Mouse (Mus musculus) retina, postnatal 7 days (tissue): ENCODE data around the gene Zfpm1.

Source experiments
- DNase-seq: peaks from one replicate; pipeline ENCODE4 v3.0.0-alpha.2; 2012; ENCODE audit warnings: low read depth, low spot score

Gene Zfpm1

DNA sequence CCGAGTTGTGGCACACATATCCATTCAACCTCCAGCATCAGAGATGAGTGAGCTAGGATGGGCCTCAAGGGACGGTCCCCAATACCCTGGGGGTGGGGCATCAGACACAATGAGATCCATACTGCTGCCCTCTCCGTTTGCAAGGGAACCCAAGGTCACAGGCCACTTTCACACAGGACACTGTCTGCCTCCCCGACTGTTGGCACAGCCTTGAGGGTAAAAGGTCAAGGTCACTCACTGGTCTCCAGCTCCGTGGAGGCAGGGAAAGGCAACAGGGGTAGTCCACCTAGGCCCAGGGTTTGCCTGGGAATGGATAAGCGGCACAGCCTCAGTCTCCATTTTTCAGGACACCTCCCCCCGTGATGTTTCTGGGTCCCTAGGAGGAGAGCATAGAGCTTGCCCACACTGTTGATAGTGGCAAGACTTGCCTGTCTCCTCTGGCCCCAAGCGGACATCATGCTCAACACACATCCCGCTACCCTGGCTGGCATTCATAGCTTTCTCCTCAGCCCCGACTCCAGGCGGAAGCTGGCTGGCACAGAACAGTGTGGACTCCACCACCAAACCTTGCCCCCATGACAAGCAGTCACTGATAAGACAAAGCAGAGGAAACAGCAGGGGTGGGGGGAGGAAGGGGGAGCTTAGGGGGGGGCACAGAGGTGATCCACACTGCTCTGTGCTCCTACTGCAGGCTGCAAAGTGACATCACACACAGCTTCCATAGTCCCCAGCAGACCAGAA is 7.1 kb upstream of the Zfpm1 start:
- DNase-seq = no peak

DNA sequence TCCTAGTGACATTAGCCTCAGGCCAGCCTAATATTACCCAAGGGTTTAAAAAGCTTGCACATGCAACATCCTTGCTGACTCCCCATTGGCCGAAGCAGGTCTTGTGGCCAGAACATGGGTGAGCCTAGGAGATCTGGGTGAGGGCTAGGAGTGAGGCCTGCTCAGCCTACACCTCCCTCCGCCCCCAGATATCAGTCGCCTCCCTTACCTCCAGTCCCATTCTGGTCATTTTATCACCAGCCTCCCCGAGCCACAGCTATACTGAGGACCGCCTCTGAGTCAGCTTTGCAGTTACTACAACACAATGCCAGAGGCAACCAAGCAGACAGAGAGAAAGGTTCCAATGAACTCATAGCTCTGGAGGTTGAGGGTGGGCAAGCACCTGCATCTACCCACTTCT is 5.6 kb upstream of the Zfpm1 start:
- DNase-seq = no peak

DNA sequence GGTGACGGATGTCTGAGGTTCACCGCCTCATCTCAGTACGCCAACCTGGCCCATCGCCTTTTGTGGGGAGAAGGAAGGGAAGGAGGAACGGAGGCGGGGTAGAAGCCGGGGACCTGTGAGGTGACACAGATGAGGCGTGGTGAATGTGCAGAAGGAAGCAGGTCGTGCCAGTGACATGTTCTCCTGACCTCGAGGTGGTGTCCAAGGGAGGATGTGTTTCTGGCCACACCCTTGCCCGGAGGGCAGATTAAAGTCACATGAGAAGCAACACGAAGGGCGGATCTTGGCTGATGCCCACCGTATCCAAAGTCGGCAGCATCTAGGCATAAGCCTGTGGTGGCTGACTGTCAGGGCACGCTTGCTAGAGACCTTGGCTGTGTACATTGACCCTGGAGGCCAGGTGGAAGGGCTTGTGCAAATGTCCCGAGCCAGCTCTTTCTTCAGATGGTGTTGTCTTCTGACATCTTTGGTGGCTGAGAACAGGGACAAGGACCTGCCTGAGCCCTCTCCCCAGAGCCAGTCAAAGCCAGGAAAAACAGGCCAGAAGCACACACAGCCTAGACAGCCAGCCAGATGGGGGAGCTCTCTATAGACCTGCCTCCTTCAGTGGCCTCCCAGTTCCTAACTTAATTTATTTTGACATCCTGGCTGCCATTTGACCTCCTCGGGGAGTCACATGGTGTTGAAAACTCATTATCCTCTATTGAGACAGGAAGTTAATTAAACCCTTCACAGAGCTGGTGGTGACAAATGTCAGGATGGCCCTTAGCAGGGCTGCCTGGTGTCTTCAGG is 4.5 kb upstream of the Zfpm1 start:
- no peak for DNase-seq

DNA sequence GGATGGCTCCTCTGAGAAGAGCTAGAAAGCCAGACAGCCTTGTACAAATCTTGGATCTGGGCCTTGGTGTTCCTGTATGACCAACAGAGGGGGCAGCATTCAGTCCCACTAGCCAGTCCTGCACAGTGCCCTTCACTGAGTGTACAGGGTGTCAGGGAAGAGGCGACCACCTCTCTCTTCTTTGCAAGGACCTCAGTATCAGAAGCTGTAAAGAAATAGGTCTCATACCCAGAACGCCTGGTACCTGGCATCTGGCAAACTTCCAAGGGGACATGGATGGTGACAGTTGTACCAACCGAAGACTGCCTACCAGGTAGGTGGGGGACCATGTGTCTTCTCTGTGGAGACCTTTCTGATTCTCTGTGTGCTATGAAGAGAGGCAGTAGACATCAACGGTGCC is 1.8 kb upstream of the Zfpm1 start:
- no peak for DNase-seq

DNA sequence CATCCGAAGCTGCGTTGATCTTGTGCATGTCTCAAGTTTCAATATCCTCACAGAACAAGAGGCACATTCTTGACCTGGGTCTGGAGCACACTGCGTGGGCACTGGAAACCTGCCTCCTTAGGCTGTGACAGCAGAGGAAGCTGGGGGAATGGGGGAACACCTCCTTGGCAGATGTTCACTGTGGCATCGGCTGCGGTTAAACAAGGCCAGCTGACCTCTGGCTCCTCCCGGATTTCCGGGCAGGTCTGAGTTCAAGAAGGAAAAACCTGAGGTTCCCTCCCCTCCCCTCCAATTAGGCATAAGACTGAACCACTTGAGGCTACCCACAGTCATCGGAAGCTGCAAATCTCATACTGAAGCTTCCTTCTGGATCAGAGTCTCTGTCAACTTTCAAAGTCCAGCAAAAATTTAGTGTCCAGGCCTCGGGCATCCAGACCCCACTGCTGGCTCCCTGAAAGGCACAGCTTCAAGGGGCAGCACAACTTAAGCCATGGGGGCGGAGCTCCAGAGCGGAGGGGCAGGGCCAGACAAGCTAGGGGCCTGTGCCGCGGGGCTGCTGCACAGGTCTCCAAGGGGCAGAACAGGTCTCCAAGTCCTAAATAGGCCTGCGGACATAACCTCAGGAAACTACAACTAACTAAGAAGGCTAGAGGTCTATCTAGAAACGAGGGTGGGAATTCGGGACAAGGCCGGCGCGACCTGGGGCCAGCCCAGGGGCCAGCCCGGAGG is 1.2 kb upstream of the Zfpm1 start:
- DNase-seq = no peak

DNA sequence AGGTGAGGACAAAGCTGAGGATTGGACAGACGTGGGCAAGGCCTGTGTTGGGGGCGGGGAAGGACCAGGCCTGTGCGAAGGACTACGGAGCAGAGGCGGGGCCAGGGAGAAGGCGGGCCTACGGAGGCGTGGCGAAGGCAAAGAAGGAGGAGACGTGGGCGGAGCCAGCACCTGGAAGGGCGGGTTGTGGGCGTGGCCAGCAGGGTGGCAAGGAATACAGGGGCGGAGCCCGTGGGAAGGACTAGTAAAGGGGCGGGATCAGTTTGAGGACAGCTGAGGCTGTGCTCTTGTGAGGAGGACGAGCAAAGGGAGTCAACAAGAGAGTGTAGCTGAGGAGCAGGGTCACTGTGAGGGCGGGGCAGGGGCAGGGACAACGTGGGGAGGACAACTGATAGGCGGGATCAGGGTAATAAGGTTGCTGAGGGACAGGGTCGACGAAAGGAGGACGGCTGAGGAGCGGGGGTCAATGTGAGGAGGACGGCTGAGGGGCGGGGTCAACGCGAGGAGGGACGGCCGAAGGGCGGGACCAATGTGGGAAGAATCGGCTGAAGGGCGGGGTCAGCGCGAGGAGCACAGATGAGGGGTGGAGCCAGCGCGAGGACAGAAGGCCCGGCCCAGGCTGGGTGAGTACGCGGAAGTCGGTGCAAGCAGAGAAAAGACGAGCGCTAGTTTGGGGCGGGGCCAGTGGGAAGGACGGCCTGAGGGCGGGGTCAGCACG is 465 bp upstream of the Zfpm1 start:
- peak; percentile 94 for DNase-seq

DNA sequence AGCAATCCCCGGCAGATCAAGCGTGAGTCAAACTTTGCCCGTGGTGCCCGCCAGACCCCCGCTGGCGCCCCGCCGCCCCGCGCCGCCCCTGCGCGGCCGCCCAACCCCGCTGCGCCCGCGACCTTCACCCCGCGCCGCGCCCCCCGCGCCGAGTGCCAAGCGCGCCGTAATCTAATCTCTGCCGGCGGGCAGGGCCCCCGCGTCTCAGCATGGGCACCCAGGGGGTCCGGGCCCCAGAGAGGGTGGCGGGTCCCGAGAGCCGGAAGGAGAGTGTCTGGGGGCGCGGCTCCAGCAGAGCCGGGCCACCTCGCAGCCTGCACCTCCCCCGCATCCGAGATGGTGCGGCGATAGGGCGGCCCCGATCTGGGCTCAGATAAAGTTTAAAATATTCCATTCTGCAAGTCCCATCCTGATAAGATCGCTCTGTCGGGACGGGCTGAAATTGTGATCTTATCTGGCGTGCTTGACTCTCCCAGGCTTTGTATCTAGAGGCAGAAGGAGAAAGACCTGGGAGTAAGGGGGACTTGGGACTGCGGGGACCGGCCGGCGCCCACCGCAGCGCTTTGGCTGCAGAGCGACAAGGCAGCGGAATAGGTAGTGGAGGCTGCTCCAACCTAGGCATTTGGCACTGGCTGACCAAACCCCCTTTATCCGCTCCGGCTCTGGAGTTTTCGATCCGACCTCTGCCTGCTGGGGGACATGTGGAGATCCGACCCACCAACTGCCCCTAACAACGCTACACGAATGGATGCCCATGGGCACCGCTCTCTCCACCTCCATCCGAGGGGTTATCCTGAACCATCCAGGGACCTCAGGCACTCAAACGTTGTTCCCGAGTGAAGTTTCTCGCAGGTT is 787 bp downstream of the Zfpm1 start:
- DNase-seq = no peak

DNA sequence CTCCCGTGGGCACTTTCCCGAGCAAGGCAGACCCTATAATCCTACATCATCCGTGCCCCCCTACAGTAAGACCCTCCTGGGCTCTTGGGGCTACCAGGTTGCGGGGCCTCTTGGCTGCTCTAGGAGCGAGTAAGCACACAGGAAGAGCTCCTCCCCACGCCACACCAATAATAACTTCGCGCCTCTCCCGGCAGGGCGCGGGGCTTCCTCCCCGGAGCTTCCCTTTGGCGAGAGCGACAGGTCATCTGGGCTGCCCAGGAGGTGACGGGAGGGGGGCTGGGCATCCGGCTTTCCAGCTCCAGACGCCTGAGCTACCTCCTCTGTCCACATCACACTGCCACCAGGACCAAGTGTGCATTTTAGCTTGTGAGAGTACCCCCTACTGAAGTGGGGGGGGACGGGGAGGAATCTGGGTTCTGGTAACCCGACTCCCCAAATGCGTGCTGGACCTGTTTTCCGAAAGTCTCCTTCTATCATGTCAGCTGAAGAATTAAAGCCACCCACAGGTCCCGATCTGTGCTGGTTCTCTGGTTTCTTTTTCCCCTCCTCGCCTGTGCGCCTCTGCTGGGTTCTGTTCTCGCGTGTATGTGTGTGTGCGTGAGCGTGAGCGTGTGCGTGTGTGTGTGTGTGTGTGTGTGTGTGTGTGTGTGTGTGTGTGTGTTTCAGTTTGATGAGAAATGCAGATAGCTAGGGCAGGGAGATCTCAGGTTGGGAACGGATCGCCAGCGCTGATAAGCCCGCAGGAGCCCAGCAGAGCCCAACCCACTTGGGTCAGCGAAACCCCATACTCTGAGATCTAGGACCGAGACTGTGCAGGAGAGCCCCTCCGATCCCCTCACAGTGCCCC is 1.6 kb downstream of the Zfpm1 start:
- DNase-seq = no peak

DNA sequence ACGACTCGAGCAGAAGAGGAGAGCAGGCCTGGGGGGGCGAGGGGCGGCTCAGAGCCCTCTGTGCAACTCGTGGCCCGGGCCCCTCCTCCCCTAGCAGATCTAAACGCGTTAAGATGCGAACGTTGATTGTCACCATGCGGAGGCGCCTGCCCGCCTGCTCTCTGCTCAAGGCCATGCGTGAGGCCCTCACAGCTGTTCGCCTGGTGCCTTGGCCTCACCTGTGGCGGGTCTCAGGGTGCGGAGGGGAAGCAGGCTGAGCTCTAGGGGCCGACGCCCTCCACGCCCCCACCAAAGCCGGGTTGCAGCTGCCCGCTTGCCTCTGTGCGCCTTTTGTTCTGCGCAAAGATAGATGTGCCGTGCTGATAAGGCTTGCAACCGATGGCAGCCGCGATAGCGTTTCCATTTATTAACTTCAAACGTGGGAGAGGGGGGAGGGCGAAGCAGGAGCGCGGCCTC is 2.3 kb downstream of the Zfpm1 start:
- DNase-seq = no peak

DNA sequence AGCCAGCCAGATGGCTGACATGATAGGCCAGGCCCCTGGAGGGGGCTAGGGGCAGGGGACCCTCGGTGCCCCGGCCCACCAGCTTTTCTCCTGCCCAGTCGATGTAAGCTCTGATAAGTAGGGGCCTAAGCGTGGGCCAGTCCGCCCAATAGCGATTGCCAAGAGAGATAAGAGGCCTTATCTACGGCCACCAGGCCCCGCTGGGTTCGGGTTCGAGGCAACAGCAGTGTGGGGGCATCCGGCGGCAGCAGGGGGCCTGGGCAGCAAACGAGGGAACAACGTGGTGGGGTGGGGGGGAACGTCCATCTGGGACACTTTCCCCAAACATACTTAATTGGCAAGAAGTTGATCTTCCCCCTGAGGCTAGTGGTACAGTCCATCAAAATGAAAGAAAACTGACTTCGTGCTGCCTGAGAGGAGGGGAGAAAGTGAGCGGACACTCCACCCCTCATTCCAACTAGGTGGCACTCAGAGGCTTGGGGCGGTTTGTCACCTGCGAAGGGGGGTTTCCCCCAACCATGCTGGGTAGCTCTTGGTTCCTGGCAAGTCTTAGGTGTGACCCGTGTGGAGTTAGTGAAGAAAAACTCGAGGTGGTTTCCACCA is 2.8 kb downstream of the Zfpm1 start:
- no peak for DNase-seq

DNA sequence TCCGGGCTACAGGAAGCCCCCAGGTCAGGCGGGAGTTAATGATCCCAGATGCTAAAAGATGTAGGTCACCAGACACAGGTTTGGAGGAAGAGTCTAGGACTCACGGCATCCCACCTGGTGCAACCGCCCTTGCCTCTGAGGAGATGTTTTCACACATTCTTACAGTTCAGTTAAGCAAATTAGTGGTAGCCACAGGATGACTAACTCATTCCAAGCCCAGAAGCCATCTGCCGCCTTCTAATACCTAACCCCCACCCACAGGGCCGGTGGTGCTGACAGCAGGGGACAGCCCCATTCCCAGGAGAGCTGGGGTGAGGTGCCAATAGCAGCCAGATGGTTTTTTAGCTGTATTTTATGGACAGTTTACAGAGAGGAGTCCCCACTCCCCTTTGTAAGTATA is 3.8 kb downstream of the Zfpm1 start:
- DNase-seq = no peak

DNA sequence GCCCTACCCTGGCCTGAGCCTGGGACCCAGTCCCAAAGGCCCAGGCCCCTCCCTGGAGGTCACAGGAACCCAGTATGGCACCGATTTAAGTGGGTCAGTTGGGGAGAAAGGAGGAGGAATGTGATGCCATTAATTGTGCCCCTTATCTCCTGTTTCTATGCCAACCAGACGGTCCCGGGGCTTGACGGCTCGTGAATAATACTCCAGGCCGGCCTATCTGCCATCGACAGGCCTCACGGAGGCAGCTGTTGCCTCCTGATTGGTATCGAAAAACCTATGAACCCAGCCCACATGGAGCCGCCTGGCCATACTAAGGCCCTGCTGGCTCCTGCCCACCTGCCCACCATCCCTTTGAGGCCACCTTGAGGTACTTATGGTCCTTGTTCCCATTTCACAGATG is 5.0 kb downstream of the Zfpm1 start:
- no peak for DNase-seq

DNA sequence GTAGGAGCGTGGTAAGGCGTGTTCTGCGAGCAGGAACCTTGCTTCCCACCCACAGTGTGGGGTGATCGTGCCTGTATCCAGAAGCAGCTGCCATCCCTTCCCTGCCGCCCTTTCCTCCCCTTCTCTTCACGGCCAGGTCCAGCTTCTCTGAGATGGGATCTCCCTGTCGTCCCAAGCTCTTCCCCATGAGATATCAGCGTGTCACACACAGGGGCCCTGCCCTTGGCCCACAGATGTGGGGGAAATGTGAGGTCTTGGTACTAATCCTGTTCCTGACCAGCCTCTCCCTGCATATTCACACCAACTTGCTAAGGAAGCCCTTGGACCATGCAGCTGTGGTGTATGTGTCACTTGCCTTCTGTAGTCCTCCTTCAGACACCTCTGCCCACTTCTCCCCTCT is 5.8 kb downstream of the Zfpm1 start:
- no peak for DNase-seq

DNA sequence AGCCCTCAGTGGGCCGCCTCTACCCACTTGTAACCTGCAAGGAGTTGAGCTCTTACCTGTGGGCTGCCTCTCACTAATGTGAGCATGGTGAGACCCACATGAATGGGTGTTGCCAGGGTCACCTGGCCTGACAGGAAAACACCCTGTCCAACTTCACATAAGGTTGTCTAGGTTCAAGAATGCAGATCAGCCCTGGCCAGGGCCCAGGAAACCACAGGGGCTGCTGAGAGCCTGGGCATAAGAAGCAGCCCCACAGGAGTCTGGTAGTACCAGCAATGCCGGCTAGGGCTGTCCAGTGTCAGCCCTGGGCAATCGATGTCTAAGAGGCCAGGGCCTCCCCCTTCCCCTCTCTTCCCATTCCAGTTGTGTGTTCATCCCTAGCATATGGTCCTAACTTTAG is 6.4 kb downstream of the Zfpm1 start:
- no peak for DNase-seq

DNA sequence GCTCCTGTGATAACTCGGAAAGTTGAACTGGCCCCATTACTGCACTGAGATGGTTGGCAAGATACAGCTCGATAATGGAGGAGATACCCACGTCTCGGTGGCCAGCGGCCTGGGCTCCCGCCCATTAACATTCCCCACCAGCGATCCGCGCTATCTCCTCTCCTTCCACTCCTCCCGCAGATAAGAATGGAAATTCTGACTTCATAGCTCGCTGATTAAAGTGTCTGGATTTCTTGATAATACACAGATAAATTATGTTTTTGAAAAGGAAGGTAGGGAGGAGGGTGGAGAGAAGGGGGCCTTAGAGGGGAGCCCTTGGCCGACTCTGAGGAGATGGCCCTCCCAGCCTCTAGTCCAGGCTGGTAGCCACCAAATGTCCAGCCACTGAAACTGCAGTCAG is 9.1 kb downstream of the Zfpm1 start:
- no peak for DNase-seq

DNA sequence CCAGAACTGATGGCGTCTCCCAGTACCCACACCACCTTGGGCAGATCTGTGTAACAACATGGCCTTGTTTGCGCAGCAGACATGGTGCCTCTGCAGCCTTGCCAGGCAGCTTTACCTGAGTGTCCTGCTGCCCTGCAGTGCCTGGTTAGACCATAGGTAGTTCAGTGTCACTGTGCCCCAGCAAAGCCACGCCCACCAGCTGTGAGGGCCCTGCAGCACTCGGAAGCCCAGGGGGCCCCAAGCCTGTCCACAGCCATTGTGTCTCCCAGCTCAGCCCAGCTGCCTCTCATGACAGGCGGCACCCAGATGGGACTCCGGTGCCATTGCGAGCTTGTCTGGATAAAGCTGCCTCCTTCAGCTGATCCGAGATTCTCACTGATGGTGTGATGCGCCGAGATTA is 9.6 kb downstream of the Zfpm1 start:
- peak; percentile 70 for DNase-seq

DNA sequence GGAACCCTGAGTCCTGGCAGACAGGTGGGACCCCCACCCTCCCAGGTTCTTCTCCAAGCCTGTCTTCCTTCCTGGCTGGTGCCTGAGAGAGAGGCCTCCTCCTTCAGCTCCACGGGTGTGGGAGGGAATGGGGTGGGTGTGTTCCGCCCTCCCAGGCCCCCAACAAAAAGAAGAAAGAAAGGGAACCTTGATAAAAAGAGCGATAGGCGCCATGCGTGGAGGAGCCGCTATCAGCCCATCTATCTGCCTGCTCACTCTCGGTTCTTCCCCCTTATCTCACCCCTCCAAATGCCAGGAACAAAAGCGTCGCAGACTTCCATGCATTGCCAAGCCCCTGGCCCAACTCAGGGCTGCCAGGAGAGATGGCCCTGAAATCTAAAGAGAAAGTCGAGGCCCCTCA is 11.5 kb downstream of the Zfpm1 start:
- no peak for DNase-seq

DNA sequence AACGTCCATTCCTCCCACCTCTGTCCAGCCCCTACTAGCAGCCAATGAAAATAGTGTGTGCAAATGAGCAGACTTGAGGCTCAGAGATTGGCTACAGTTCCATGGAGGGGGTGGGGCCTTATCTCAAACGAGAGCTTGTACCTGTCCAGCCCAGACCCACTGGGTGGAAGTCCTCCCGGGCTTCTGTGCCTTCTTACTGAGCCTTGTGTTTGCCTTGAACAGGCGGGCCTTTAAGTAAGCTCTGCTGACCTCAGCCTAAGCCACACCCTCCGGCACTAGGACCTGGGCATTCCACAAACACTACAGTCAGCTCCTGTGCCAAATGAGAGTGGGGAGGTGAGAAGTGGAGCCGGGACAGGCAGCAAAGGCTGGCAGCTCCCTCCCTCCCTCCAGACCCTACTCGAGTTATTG is 12.3 kb downstream of the Zfpm1 start:
- no peak for DNase-seq

DNA sequence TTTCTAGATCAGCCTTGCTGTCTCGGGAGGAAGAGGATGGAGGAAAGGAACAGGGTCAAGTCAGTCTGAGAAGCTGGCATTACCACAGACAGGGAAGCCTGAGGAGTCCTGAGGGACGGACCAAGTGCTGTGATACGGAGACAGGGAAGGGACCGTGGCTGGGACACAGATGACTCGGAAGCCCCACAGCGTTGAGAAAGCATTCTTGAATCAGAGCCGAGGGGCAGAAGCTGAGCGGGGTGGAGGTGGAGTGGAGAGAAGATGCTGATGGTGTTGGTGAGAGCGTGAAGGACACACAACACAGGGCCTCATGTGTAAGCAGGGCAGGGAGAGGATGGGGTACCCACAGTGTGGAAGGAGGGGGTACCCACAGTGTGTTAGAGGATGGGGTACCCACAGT is 13.4 kb downstream of the Zfpm1 start:
- DNase-seq = no peak
